Mouse (Mus musculus): ENCODE measurements around the gene Kif26b.

The Kif26b gene

DNA sequence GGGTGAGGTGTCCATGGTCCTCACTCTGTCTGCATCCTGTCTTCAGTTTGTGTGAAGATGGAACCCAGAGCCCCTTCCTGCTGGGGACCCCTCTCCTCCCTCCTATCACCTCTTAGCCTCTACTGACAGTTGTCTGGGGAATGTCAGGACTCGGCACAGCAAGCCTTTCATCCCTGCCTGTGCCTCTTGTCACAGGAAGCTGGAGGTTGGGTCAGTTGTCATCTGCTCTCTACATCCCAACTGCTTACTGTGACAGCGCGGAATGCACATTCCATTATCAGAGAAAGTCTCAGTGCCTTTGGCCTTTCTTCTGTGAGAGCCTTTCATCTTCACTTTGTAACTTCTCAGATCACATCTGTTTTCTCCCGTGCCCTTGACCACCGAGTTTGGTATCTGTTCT lies 132.6 kb downstream of the Kif26b start:
- no peak for DNase-seq (ENCODE audit: low read depth, low spot score)

DNA sequence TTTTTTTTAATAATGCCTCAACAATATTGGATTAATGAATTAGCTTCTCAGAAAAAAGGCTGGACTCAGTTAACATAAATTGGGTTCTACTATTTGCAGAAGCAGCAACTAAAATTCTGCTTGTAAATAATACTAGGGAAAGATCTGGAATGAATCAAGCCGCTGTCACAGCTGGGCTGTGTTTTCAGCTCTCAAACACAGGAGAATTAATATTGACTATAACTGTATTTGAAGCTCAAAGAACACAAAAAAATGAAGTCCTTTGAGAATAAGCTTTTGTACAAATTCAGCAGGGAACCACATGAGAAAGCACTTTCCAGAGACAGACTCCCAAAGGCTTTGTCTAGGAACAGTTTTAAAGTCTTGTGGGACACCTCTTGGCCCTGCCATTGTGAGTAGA lies 134.6 kb downstream of the Kif26b start:
- no peak for DNase-seq (ENCODE audit: low read depth, low spot score)

DNA sequence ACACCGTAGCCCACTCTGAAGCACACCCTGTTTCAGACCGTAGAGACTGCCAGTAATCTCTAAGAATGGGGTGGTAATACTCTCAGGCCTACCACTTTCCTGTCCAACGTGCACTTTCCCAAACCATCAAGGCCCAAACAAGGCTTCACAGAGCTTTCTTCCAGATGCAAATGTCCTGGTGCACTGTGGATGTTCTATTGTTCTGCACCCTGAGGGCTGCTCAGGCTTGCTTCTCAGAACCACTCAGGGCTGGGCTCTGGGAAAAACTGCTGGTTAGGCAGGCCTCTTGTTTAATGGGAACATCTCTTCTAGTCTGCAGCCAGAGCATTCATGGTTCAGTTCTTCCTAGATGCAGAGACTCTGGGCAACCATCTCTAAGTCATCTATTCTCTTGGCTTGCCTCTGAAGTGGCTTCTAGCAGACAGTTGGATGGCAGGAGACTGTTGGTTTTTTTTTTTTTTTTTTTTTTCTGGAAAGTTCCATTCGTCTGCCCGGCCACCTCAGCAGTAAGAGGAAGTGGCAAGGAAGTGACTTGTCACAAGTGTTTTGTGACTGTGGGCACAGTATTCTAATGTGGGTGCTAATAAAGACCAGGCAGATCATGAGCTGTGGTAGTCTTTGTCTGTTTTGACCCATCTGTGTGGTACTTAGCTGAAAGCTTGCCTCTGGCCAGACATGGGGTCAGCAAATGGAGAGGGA lies 135.5 kb downstream of the Kif26b start:
- no peak for DNase-seq (ENCODE audit: low read depth, low spot score)

DNA sequence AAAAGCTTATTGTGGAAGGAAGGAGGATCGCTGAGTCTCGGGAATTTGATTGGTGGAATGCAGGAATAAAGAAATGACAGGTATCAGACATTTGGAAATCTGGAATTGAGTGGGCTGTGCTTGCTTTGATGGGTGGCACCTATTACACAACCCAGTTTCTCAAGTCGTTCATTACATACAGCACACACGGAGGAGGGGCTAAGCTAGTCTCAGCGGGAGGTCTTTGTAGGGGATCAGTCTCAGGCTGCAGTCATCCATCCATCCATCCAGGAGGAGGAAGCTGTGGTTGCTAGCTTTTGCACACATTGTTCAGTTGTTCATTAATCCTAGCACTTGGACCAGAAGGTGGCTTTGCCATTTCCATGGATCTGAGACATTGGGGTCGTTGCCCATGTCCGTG lies 137.6 kb downstream of the Kif26b start:
- no peak for DNase-seq (ENCODE audit: low read depth, low spot score)

DNA sequence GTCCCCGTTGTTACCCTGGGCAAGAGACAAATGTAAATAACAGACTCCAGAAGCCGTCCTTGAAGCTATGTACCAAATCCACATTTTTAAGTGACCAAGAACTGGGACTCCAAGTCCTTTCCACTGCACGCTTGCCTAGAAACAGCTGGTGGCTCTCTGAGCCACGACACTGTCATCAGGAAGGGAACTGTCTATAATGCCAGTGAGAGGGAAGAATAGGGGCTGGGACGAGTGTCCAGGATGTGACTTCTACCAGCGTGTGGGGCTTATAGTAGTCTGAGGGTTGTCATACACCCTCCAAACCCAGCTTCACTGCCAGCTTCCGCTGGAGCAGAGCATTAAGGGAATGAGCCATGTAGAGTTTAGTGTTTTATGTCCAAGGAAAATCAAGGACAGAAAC lies 138.9 kb downstream of the Kif26b start:
- no peak for DNase-seq (ENCODE audit: low read depth, low spot score)

DNA sequence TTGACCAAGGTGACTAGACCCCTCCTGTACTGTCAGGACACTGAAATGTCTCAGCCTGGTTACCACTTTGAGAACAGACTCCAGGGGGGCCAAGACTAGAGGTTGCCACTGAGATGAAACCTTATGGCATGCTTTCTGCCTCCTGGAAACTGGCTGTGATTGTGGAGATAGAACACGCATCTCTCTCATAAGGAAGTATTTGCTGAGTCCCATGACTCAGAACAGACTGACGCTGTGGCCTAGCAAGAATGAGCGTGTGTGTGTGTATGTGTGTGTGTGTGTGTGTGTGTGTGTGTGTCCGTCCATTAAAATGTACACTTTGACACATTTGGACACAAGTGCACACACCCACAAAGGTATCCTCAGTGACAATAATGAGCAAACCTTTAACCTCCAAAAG lies 140.0 kb downstream of the Kif26b start:
- DNase-seq (ENCODE audit: low read depth, low spot score) = no peak

DNA sequence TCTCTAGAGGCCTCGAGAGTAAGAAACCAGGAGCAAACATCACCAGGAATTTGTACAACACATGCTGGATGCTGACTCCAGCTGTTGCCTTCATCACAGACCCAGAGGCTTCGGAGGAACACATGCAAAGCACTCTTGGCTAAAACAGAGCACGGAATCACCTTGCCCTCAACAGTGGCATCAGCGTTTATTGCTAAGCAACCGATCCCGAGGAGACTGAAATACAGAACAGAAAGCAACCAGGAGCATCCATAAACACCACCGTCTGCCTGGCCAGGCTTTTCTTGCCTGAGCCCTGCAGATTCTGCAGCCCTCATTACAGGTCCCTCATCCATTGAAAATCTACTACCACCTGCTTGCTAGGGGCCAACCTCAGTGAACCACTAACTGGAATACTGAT lies 144.1 kb downstream of the Kif26b start:
- no peak for DNase-seq (ENCODE audit: low read depth, low spot score)

DNA sequence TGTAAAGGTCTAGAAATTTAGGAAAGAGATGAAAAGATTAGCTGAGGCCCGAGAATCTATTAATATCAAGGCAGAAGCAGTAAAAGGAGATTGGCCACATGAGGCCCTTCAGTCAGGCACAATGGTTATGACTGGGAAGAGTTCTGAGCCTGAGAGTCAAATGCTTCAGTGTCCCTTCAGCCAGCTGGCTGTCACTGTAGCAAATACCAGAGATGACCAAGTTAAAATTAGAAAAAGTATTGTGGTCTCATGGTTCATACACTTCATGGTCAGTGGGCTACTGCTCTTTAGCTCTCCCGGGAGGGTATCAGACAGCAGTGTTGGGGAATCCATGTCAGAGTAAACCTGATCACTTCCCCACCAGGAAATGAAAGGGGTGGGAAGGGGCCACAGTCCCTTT lies 144.6 kb downstream of the Kif26b start:
- DNase-seq (ENCODE audit: low read depth, low spot score) = no peak

DNA sequence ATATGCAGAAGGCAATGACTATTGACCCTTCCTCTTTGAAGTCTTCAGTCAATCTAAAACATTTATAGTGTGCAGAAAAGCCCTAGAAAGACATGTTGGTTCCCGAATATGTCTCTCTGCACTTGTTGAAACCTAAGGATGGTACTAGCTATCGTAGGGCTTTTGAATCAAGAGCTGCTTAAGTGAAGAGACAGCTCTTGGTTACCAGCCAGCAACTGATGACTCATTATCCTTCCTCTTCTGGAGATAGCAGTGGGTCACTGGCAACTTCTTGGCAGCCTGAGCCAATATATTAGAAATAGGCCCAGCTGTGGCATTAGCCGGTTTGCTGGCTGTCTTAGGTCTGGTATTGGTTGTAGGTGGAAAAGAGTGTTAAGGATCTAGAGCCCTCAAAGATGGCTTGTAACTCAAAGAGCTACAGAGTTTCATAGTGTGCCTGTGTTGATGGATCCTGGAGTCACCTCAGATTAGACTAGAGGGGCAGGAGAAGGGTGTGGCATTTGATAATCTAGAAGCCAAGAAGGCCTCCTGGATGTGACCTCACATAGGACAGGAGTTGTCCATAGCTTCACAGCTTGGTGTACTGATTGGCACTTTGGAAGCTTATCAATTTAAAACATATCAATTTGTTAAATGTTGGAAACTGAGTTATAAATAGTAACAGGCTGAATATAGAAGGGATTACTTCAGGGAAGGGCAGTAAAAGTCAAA lies 146.8 kb downstream of the Kif26b start:
- DNase-seq (ENCODE audit: low read depth, low spot score) = no peak

DNA sequence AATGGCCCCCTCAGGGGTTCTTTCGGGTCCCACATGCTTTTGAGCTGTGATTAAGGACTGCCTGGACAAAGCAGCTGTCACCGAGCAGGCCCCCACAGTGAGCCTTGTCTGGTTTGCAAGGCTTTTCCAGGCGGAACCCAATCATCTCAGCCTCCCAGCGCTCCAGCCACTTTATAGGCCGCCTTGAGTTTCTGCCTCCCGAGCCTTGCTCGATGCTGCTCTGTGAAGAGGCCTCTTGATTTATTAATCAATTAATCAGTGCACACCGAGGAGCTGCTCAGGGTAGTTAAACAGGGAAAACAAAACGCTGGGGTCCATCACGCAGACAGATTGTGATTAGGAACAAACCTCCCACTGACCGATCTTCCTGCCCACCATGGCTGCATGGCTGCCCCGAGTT lies 148.2 kb downstream of the Kif26b start:
- DNase-seq (ENCODE audit: low read depth, low spot score) = no peak

DNA sequence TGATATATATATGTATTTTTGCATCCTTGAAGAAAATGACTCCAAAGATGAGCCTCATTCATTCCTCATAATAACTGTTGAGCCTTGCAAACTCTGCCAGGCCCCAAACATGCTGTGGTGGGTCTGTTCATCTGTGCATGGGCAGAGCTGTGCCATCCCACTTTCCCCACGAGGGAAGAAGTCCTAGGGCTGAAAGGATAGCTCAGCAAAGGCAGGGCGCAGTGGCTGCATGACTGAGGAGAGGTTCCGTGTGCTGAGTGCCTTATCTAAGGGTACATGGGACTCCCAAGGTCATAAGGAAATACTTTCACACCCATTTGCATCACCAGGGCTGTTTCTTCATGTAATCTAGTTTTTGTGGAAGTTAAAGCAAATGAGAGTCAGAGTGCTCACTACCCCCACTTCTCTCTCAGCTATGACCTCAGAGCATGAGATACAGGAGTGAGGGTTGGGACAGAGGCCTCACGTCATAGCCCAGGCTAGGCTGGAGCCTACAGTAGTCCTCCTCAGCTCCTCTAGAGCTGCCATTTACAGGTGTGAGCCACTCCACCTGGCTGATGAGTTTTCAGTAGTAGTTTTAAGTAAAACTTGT lies 148.8 kb downstream of the Kif26b start:
- no peak for DNase-seq (ENCODE audit: low read depth, low spot score)

DNA sequence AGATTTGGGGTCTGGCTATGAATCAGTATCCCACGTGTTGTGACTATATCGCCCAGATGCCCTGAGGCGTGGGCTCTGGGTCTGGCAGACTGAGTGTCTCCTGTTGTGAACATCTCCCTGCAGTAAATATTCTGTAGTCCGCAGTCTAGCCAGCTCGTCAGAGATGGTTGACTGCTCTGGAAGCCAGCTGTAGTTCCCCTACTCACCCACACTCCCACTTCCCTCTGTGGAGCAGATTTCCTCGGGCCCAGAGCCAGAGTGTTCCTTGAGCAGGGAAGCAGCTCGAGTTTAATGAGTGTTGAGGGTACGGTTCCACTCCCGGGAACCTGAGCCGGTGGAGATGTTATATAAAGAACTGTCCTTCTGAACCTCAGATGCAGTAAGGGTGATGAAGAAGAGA lies 154.7 kb downstream of the Kif26b start:
- DNase-seq (ENCODE audit: low read depth, low spot score) = peak; percentile 24

DNA sequence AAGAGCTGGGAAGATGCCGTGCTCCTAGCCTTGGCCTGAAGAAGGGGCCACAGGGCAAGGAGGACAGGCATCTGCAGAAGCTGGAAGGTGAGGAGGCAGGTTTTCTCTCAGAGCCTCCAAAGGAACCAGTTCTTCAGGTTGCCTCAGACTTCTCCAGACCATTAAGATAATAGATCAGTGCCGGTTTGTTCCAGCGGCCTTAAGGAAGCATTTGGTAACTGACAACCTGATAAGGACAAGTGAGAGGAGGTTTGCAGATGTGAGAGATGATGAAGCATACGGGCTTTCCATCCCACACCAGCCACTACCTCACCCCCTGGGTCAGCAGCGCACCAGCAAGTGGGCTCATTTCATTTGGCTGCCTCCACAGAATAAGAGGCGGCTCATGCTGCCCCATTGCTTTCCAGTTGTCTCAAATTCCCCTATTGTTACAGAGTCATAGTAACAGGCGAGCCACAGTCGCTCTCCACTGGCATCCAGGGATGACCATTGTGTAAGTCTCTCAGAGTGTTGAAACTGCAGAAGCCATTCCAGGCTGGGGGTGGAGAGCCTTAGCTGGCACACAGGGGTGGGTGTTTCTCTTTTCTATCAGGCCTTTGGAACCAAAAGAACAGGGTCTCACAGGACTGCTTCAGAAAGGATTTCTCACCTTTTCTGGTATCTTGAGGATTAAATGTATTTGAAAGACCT lies 156.2 kb downstream of the Kif26b start:
- no peak for DNase-seq (ENCODE audit: low read depth, low spot score)

DNA sequence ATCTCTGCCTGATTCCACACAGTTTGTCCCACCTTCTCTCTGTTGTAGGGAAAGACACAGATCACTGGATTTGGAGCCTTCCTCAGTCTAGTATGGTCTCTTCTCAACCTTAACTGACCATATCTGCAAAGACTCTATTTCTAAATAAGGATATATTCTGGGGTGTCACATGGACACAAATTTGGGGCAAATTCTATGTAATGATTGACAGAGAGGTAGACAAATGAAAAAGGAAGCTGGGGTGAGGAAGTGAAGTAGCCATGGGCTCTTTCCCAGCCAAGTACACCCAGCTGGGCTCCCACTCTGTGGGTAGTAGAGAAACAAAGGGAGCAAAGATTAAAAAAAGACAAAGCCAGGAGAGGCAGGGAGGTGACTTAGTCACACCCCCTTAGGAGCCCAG lies 158.0 kb downstream of the Kif26b start:
- no peak for DNase-seq (ENCODE audit: low read depth, low spot score)

DNA sequence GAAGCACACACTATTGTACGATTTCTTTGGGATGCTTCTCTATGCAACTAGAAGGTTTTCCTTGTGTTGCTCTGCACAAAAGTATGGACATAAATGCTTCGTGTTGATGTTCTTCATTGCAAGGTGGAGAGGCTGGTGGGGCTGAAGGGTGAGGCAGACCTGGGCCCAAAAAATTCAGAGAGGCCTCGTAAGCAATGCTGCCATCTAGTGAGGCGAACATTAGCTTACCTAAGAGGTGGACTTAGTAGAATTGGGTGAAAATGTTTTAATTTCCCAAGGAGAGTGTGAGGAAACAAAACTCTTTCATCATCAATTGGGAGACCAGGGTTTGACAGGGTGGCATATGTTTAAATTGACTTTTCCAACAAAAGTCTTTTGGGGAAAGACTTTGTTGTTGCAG lies 160.6 kb downstream of the Kif26b start:
- DNase-seq (ENCODE audit: low read depth, low spot score) = peak; percentile 17

DNA sequence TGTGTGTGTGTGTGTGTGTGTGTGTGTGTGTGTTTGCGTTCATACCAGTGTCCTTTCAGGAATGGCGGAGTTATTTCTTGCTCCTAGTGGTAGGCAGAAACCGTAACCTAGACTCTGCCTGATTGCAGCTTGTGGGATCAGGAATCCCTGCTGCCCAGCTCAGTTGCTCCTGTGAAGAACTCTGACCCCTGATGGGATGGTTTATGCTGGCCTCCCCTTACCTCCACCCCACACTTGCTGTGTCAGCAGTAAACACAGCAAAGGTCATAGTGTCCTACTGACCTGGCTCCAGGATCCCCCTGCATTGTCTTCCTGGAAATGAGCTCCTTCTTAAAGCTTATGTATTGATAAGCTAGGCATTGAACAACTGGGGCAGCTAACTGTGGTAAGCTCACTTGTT lies 162.8 kb downstream of the Kif26b start:
- no peak for DNase-seq (ENCODE audit: low read depth, low spot score)

DNA sequence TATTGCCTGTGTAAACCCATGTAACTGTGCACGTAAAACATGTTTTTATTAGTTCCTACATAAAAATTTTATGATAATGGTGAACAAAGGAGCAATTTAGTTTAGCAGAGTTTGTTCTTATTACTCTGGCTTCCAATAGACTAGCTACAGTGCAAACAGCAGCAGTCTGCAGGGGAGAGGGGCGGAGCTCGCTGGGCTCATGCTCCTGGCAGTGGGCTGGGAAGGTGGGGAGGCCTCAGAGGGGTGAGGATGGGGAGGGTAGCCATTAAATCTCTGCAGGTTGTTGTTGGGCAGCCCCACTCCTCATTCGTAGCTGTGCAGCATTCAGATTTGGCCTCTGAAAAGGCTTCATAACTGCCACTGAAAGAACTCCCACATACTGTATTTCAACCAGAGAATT lies 171.2 kb downstream of the Kif26b start:
- DNase-seq (ENCODE audit: low read depth, low spot score) = no peak

DNA sequence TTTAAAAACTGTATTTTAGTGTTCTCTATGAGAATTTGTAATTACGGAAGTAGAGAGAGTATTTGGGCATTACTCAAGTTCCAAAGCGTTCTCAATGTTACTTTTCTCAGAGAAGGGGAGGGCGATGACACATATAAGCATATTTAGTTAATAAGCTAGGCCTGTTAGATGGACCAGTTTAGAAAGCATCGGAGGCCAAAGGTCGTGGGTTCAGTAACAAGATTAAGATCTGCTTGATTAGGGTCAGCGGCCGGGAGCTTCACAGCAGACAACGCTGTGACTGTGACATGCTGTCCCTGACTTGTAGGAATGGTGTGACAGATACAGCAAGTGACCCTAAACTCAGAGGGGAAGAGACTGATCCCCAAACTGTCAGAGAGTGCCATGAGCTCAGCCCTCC lies 174.6 kb downstream of the Kif26b start:
- DNase-seq (ENCODE audit: low read depth, low spot score) = no peak

DNA sequence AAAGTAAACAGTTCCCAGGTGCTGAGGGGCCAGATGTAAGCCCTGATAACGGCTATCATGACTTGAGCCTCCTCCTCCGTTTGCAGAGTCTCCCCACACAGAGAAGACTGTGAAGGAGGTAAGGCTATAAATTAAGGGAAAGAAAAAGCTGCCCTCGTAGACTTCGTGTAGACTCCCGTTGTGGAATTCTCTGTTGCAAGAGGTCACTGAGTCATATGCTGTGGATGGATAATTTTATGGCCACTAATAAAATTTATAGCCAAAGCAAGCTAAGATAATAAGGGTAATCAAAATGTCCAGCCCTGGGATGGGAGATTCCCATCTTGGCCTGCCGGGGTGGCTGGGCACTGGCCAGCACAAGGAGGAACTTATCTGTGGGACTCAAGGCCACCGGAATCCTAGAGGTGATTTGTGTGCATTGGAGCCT lies 179.0 kb downstream of the Kif26b start:
- DNase-seq (ENCODE audit: low read depth, low spot score) = no peak

DNA sequence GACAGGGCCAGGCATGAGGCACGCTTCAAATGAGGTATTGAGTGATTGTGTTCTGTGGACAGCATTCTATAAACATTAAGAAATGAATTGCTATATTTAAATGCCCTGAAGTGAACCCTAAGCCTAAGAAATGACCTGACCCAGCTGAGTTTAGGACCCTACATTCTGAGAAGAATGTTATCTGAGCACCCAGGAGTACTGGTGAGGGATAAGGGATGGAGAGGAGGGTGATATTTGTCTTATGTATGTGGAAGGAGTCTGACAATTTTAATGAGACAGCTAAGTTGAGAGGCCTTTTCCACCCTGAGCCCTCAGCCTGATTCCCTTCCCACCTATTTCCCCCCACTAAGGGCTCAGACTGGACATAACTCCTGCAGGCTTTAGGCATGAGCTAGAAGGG lies 179.4 kb downstream of the Kif26b start:
- DNase-seq (ENCODE audit: low read depth, low spot score) = no peak

DNA sequence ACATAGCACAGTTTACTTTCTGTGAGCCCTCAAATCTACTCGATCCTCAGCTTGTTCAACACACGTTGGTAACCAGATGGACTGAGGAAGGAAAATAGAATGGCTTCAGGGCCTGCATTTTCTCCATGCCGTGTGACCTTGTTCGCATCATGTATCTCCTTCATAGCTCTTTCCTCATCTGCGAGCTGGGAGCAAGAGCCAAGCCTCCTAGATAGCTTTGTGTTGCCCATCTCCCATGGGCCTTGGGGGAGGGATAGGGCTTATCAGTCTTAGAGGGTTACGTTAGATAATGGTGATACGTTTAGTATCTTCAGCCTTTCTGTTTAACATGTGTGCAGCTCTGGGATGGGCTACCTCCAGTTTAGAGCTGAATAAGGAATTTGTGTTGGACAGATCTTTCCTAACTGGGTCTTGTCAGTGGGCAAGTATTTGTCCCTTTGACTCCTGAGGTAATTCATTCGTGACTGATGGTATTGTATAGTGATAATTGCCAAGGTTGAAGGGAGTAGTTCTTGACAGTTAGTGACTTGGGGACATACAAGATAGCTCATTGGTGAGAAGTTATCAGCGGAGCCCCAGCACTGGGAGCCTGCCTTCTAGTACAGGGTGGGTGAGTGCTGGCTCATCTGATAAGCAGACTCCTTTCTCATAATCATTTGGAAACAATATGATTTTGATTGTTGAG lies 183.4 kb downstream of the Kif26b start:
- DNase-seq (ENCODE audit: low read depth, low spot score) = no peak

DNA sequence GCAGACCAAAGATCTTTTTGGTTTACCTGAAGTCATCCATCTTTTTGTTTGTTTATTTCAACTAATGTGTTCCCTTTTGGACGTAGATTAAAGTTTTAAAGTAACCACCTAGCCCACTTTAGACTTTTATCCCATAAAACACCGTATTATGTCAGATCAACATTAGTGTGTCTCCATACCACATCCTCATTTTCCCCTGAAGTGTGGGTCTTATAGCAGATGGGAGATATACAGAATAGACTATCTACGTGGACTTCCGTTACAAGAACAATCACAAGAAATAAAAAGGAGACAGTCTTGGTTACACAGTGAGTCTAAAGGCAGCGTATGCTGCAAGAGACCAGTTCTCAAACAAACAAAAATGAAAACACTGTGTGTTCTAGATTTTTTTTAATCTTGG lies 185.3 kb downstream of the Kif26b start:
- no peak for DNase-seq (ENCODE audit: low read depth, low spot score)

All from telencephalon, adult 2 months (tissue).